Mouse (Mus musculus) limb, embryonic 14.5 days (tissue): ENCODE measurements at regions not wholly inside any gene's neighbourhood (a gene's known extent, or its start where the extent isn't known, plus 50 kb on each side); places are given as distances from the start of the nearest gene placed in this dataset.

ENCODE experiments used
- ATAC-seq: fragments of 200-750 bp; cut with Nextera tagmentation; 2 replicates; pipeline ENCODE4 v1.8.0; 2017; ENCODE audit warnings: low read depth, moderate number of reproducible peaks, moderate TSS enrichment; ENCODE audit not compliant: low FRiP score
- DNase-seq: peaks from one replicate; pipeline ENCODE4 v3.0.0-alpha.2; 2015; ENCODE audit warnings: low spot score
- H3K27ac ChIP-seq: fragments of 300-500 bp; sonication (generic); replicated peaks from 2 replicates; pipeline ENCODE4 v1.5.1; 2014; ENCODE audit warnings: low read depth, mild to moderate bottlenecking, low read length, moderate library complexity, mixed read lengths
- H3K27me3 ChIP-seq: fragments of 300-500 bp; sonication (generic); 2 replicates; pipeline ENCODE4 v1.6.1; 2014; ENCODE audit warnings: low read length, mixed read lengths; ENCODE audit not compliant: control insufficient read depth, insufficient read depth
- H3K36me3 ChIP-seq: fragments of 300-500 bp; sonication (generic); 2 replicates; pipeline ENCODE4 v1.6.1; 2014; ENCODE audit warnings: mild to moderate bottlenecking, low read length, moderate library complexity, mixed read lengths; ENCODE audit not compliant: control insufficient read depth, insufficient read depth
- H3K4me1 ChIP-seq: fragments of 300-500 bp; sonication (generic); 2 replicates; pipeline ENCODE4 v1.6.1; 2014; ENCODE audit warnings: antibody characterized with exemption, low read length, mixed read lengths; ENCODE audit not compliant: control insufficient read depth, insufficient read depth
- H3K4me2 ChIP-seq: fragments of 300-500 bp; sonication (generic); replicated peaks from 2 replicates; pipeline ENCODE4 v1.6.1; 2014; ENCODE audit warnings: low read depth, mild to moderate bottlenecking, low read length, moderate library complexity; ENCODE audit not compliant: severe bottlenecking
- H3K4me3 ChIP-seq: fragments of 300-500 bp; sonication (generic); replicated peaks from 2 replicates; pipeline ENCODE4 v1.5.1; 2014; ENCODE audit warnings: low read length
- H3K9ac ChIP-seq: fragments of 300-500 bp; sonication (generic); 2 replicates; pipeline ENCODE4 v1.6.1; 2014; ENCODE audit warnings: mild to moderate bottlenecking, low read depth, low read length, moderate library complexity; ENCODE audit not compliant: severe bottlenecking
- H3K9me3 ChIP-seq: fragments of 300-500 bp; sonication (generic); 2 replicates; pipeline ENCODE4 v1.6.1; 2016; ENCODE audit warnings: low read length; ENCODE audit not compliant: control insufficient read depth
- POLR2A ChIP-seq: fragments of 200-500 bp; IDR thresholded peaks from 2 replicates; pipeline ENCODE4 v1.8.0; 2012; ENCODE audit warnings: inconsistent platforms, mild to moderate bottlenecking, moderate library complexity, borderline replicate concordance; ENCODE audit not compliant: insufficient read depth, insufficient read length; ENCODE audit errors: extremely low read depth
- WGBS: fragments of 180-500 bp; shearing (Covaris S2); extraction: QIAGEN DNeasy Blood & Tissue Kit; methylation state at CpG from one replicate; pipeline ENCODE4 v1.1.7; 2014; 5-methylcytosine and 5-hydroxymethylcytosine counted together

DNA sequence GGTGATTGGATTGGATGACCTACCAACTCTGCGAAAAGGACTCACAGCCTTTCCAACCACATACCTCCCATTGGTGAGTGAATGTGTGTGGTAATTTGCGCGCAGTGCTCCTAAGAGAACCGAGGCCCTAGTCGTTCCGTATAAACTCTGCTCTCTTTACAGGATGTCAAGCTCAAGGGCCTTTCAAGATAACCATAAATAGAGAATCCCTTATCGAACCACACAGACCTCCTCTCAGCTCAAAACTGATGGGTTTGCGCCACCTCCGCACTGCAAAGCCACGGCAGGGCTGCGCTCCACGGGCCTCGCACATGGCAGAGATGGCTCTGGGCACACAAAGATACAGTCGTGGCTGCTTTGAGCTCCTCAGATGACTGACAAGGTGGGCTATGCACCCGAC lies 126.0 kb upstream of the Aco1 start:
- Histone ChIP-seq H3K4me1 (no peaks in the 10 kb centered on the region), H3K9ac (no peak overlapping the region), H3K27ac (no peak overlapping the region), H3K4me2 (no peak overlapping the region), H3K4me3 (no peak overlapping the region), H3K36me3 (no peaks in the 10 kb centered on the region), H3K9me3 (no peaks in the 10 kb centered on the region), H3K27me3 (no peaks in the 10 kb centered on the region)
- no peak for TF ChIP-seq POLR2A
- no peak for ATAC-seq
- no peak for DNase-seq
- 87% methylated on average over 15 of the region's 15 CpGs for WGBS

- no peaks in the 10 kb centered on the region for H3K9me3 ChIP-seq
- H3K27me3 ChIP-seq: no peaks in the 10 kb centered on the region
- H3K9ac ChIP-seq: no peak overlapping the region
- TF ChIP-seq POLR2A: no peak
- no peak overlapping the region for H3K27ac ChIP-seq
- WGBS: 78% methylated on average over 4 of the region's 4 CpGs
- peak; percentile 5 for DNase-seq
- H3K4me2 ChIP-seq: no peak overlapping the region
- H3K4me3 ChIP-seq: no peak overlapping the region
- no peak for ATAC-seq
- H3K36me3 ChIP-seq: no peaks in the 10 kb centered on the region
- H3K4me1 ChIP-seq: no peaks in the 10 kb centered on the region
These were observed 124.7 kb upstream of the Aco1 start for GRCm38 (mm10) chr4:40018208-40018607.

GRCm38 (mm10) chr4:40031361-40031760 lies 111.5 kb upstream of the Aco1 start:
- Histone ChIP-seq H3K4me1 (no peaks in the 10 kb centered on the region), H3K4me2 (no peak overlapping the region), H3K36me3 (no peaks in the 10 kb centered on the region), H3K4me3 (no peak overlapping the region), H3K27ac (no peak overlapping the region), H3K9ac (no peak overlapping the region), H3K27me3 (no peaks in the 10 kb centered on the region), H3K9me3 (no peaks in the 10 kb centered on the region)
- WGBS: 88% methylated on average over 1 of the region's 1 CpGs
- TF ChIP-seq POLR2A: no peak
- ATAC-seq (no peak), DNase-seq (no peak)

- no peaks in the 10 kb centered on the region for H3K36me3 ChIP-seq
- H3K4me3 ChIP-seq: no peak overlapping the region
- no peak for DNase-seq
- no peak for TF ChIP-seq POLR2A
- H3K9ac ChIP-seq: no peak overlapping the region
- no peaks in the 10 kb centered on the region for H3K9me3 ChIP-seq
- no peak overlapping the region for H3K27ac ChIP-seq
- H3K4me2 ChIP-seq: no peak overlapping the region
- WGBS: 90% methylated on average over 10 of the region's 10 CpGs
- H3K4me1 ChIP-seq: no peaks in the 10 kb centered on the region
- no peaks in the 10 kb centered on the region for H3K27me3 ChIP-seq
- ATAC-seq: no peak
These were observed 95.0 kb upstream of the Aco1 start for GRCm38 (mm10) chr4:40047846-40048245.

DNA sequence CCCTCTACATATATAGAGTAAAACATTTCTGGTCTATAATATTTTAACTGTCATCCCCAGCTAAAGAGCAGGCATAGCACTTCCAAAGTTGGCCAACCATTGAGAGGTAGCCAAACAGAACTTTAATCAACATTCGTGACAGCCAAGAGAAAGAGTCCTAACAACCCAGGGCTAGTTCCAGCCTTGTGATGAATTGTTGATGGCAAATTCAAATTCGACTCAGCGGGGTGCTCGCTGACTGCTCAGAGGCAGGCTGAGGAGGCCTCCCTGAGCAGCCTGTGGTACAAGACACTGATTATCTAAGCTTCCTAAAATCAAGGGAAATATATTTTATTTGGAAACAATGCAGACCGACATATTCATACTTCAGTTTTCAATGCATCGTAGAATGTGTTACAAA lies 93.8 kb upstream of the Aco1 start:
- Histone ChIP-seq H3K27ac (no peak overlapping the region), H3K9ac (no peak overlapping the region), H3K4me2 (no peak overlapping the region), H3K27me3 (no peaks in the 10 kb centered on the region), H3K36me3 (no peaks in the 10 kb centered on the region), H3K4me1 (no peaks in the 10 kb centered on the region), H3K4me3 (no peak overlapping the region), H3K9me3 (no peaks in the 10 kb centered on the region)
- WGBS: 83% methylated on average over 6 of the region's 6 CpGs
- DNase-seq: no peak
- ATAC-seq: no peak
- no peak for TF ChIP-seq POLR2A

DNA sequence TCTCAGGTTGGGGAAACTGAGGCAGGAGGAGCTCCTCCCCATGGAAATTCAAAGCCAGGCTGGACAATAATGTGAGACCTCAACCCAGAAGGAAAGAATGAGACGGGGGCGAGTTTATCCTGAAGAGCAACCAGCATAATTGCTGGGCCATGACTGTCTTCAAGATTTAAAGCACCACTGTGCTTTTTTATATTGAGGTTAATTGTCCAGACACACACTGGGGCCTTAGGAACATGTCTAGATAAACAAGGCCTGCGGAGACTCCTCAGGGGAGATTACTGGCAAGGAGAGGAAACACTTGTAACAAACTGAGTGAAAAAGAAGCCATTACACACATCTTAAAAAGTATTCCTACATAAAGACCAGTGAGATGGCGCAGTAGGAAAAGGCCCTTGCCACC lies 91.0 kb upstream of the Aco1 start:
- 56% methylated on average over 4 of the region's 4 CpGs for whole genome bisulfite sequencing
- DNase-seq (no peak), ATAC-seq (no peak)
- Histone ChIP-seq H3K4me2 (no peak overlapping the region), H3K4me1 (no peaks in the 10 kb centered on the region), H3K36me3 (no peaks in the 10 kb centered on the region), H3K4me3 (no peak overlapping the region), H3K27ac (no peak overlapping the region), H3K9me3 (no peaks in the 10 kb centered on the region), H3K27me3 (no peaks in the 10 kb centered on the region), H3K9ac (no peak overlapping the region)
- TF ChIP-seq POLR2A: no peak
